Mouse (Mus musculus) C2C12 (cell line): ENCODE measurements around the gene Hdac5. TPM values are rescaled to one million over a fixed set of nuclear protein-coding genes. Genes with fewer than 3 reads are reported as not detected.

ENCODE experiments used
- H3K27me3 ChIP-seq: one replicate; pipeline ENCODE4 v1.6.1; 2011; ENCODE audit not compliant: control insufficient read depth, insufficient read depth, insufficient read length
- H3K36me3 ChIP-seq: one replicate; pipeline ENCODE4 v1.6.1; 2011; ENCODE audit not compliant: control insufficient read depth, insufficient read depth
- H3K4me3 ChIP-seq: one replicate; pipeline ENCODE4 v1.5.1; 2011; ENCODE audit warnings: mild to moderate bottlenecking, control low read depth; ENCODE audit not compliant: poor library complexity, insufficient read depth, severe bottlenecking
- H3K79me2 ChIP-seq: one replicate; pipeline ENCODE4 v1.6.1; 2011; ENCODE audit not compliant: control insufficient read depth, insufficient read depth
- H3K79me3 ChIP-seq: one replicate; pipeline ENCODE4 v1.6.1; 2011; ENCODE audit warnings: low read depth, control low read depth
- H3ac ChIP-seq: one replicate; pipeline ENCODE3; 2011; ENCODE audit warnings: low read depth; ENCODE audit not compliant: control insufficient read depth, insufficient read length
- CEBPB ChIP-seq: IDR thresholded peaks from one replicate; pipeline ENCODE4 v1.6.1; 2011; ENCODE audit warnings: low read depth, mild to moderate bottlenecking, control low read depth, moderate library complexity
- CTCF ChIP-seq: IDR thresholded peaks from one replicate; pipeline ENCODE4 v1.5.1; 2011; ENCODE audit not compliant: control insufficient read depth, insufficient read depth, insufficient read length
- FOSL1 ChIP-seq: IDR thresholded peaks from one replicate; pipeline ENCODE4 v1.8.0; 2011; ENCODE audit warnings: mild to moderate bottlenecking, low read length; ENCODE audit not compliant: poor library complexity, insufficient read depth, severe bottlenecking
- MAX ChIP-seq: IDR thresholded peaks from one replicate; pipeline ENCODE4 v1.6.1; 2011; ENCODE audit warnings: mild to moderate bottlenecking, control low read depth
- MYOD1 ChIP-seq: IDR thresholded peaks from one replicate; pipeline ENCODE4 v1.6.1; 2011; ENCODE audit warnings: low read depth; ENCODE audit not compliant: control insufficient read depth, insufficient read length
- MYOG ChIP-seq: IDR thresholded peaks from one replicate; pipeline ENCODE4 v1.6.1; 2011; ENCODE audit not compliant: control insufficient read depth, insufficient read length; ENCODE audit errors: extremely low read depth
- USF1 ChIP-seq: IDR thresholded peaks from one replicate; pipeline ENCODE4 v1.6.1; 2011; ENCODE audit warnings: low read depth, mild to moderate bottlenecking, control low read depth, moderate library complexity
- polyA plus RNA-seq: library from polyadenylated mRNA; unstranded; fragments of >200 nt; fragmentation: generic; extraction: Trizol; gene quantifications from one replicate; pipeline ENCODE4 v1.2.1, GENCODE M21; 2012; ENCODE audit warnings: missing spikeins

Hdac5 gene
- polyA plus RNA-seq, 1 experiment = 74.9 TPM

DNA sequence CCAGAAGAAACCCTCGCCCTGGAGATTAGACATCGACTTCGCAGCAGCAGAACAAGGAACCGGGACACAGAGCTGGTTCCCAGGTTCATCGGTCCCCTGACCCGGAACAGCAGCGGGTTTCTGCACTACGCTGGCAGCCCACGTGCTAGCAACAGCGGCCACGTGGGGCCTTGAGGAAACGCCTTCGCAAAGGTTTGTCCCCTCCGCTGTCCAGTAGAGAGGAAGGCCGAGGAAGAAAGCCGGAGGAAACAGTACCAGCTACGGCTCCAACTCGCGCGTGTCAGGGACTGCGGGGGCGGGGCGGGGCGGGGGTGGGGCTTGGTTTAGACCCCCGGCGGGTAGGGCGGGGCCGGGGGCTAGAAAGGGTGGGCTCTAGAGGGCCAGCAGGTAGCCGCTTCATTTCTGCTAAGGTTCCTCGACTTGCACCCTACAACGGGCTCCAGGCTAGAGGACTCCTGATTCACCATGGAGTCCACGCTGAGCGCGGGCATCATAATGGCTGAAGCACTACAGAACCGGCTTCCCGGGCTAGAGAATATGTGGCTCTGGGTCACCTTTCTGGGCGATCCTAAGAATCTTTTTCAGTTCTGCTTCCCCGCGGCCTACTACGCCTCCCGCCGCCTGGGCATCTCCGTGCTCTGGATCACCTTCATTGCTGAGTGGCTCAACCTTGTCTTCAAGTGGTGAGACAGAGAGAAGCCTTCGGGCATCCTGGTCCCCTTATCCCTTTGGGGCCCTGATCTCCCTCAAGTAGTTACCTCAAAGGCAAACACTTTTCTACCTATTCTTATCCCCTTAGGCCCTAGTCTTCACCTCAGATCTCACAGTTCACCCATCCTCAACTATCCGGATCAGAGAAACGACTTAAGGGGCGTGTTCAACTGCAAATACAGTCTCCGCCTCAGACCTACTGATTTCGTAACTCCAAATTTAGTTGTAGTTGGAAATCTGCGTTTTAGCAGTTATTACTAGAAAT lies 40.2 kb downstream of the Hdac5 start, which contains the start of gene G6pc3:
TSS of gene G6pc3 (plus strand) at position 160 of the 976 bp plus-strand sequence.
- Histone ChIP-seq H3K79me2 (peaks cover 19% of the 10 kb centered on the region), H3ac (peak within 1 kb of the TSS; percentile 60), H3K79me3 (no peaks in the 10 kb centered on the region), H3K4me3 (peak within 1 kb of the TSS; percentile 50), H3K36me3 (peaks cover 26% of the 10 kb centered on the region), H3K27me3 (no peaks in the 10 kb centered on the region)
- TF ChIP-seq FOSL1 (no peak), CEBPB (peak; percentile 78), CTCF (no peak), MAX (peak; percentile 100), USF1 (peak; percentile 94), MYOD1 (no peak), MYOG (no peak)

DNA sequence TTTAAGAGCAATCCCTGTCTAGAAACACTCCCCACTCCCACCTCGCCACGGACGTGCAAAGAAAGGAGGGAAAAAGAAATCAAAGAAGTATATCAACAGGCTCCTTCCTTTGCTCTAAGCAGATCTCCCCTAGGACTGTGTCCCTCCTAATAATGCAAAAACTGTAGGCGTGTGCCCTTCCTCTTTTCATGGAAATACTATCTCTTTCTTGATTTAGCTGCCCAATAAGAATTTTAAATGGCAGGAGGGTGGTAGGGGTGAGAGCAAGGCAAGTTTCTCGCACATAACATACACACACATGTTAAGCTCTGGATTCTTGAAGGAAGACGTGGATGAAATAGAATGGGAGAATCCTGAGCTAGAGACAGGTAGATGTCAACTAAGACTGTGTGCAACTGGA lies 41.0 kb downstream of the Hdac5 start:
- H3K4me3 ChIP-seq = no peak overlapping the region
- H3K79me3 ChIP-seq = peaks cover 8% of the 10 kb centered on the region
- no peaks in the 10 kb centered on the region for H3K27me3 ChIP-seq
- TF ChIP-seq CEBPB (no peak), FOSL1 (no peak), USF1 (no peak)
- peak overlapping the region; percentile 21 for H3ac ChIP-seq
- peaks cover 19% of the 10 kb centered on the region for H3K36me3 ChIP-seq
- H3K79me2 ChIP-seq = peaks cover 27% of the 10 kb centered on the region

DNA sequence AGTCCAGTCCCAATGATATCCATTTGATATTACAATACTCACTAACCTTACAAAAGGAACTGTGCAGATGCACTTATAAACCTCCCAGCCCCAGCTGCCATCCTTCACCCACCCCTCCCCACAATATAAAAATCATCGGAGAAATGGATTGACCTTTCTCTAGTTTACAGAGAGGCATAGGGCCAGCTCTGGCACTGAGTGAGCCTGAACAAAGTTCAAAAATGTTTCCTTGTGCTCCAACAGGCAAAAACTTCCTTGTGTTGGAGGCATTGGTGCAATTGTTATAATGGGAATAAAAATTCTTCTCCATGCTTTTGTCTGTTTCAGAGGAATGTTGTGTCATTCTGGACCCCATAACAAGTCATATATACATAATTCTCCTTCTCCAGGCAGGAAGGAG lies 43.7 kb downstream of the Hdac5 start:
- no peak overlapping the region for H3K4me3 ChIP-seq
- peaks cover 34% of the 10 kb centered on the region for H3K79me3 ChIP-seq
- TF ChIP-seq FOSL1 (no peak), CTCF (no peak), MAX (no peak), USF1 (no peak), MYOD1 (no peak), MYOG (no peak), CEBPB (no peak)
- H3K27me3 ChIP-seq = no peaks in the 10 kb centered on the region
- peaks cover 52% of the 10 kb centered on the region for H3K79me2 ChIP-seq
- H3K36me3 ChIP-seq = peaks cover 21% of the 10 kb centered on the region
- no peak overlapping the region for H3ac ChIP-seq

DNA sequence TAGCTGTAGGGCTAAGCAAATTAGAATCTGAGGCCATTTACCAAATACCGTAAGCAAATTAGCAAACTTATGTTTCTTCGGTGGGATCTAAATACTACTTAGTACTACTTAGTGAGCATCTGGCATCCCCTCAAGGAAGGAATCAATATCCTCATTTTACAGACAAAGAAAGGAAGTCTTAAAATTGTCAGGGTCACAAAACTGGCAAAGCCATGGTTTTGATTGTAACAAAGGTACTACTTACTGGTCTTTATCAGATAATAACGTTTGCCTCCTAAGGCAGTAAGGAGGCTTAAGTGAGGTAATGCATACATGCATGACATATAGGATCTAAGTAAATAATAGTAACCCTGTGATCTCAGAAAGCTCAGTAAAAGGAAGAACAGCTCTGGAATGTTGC lies 44.3 kb downstream of the Hdac5 start:
- TF ChIP-seq MAX = no peak
- TF ChIP-seq MYOD1 = no peak
- TF ChIP-seq FOSL1 = no peak
- TF ChIP-seq CEBPB = no peak
- no peak for TF ChIP-seq CTCF
- peaks cover 39% of the 10 kb centered on the region for H3K79me3 ChIP-seq
- no peaks in the 10 kb centered on the region for H3K27me3 ChIP-seq
- peaks cover 27% of the 10 kb centered on the region for H3K36me3 ChIP-seq
- peak overlapping the region; percentile 98 for H3K4me3 ChIP-seq
- peaks cover 52% of the 10 kb centered on the region for H3K79me2 ChIP-seq
- H3ac ChIP-seq = no peak overlapping the region

DNA sequence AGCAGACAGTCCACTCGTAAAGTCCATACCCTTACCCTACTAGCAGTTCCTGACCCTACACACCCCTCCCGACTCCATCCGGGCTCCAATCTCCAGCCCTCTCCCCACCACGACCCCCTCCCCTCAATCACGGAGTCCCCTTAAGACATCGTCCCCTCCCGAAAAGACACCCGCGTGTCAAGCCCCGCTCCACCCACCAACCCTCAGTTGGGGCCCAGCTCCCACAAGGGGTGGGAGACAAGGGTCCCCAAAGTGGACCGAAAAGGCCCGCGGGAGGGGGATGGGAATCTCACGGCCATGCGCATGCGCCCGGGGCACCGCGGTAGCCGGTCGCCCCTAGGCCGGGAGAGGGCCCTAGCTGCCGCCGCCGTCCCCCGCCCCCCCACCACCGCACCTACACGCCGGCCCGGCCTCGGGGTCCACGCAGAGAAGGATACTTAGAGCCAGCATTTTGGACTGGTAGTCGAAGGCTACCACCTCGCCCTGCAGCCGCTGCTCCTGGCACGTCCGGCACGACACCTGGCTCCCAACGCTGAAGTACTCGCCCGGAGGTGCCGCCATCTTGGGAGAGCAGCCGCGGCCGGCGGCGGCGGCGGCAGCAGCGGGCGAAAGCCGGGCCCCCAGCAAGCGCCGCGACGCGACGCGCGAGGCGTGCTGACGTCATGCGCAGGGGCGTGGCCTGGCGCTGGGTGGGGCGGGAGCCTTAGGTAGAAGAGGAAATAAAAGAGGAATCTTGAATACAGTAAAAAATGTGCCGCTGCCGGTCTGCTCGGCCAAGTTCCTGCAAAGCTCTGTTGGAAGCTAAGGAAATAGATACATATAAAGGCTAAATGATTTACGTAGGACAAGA lies 45.1 kb downstream of the Hdac5 start, which contains the start of gene Lsm12:
TSS of gene Lsm12 (minus strand) at position 651 of the 850 bp plus-strand sequence.
- peak within 1 kb of the TSS; percentile 98 for H3K4me3 ChIP-seq
- TF ChIP-seq FOSL1 (no peak), CTCF (no peak), MAX (peak; percentile 71), USF1 (no peak), MYOG (no peak), MYOD1 (no peak)
- peaks cover 35% of the 10 kb centered on the region for H3K36me3 ChIP-seq
- peaks cover 47% of the 10 kb centered on the region for H3K79me3 ChIP-seq
- H3K27me3 ChIP-seq = no peaks in the 10 kb centered on the region
- H3K79me2 ChIP-seq = peaks cover 54% of the 10 kb centered on the region
- peak within 1 kb of the TSS; percentile 79 for H3ac ChIP-seq
